Mouse (Mus musculus) midbrain, embryonic 16.5 days (tissue): ENCODE data around the gene Ptcd3. TPM values are rescaled to one million over a fixed set of nuclear protein-coding genes. Genes with fewer than 3 reads are reported as not detected.

Source experiments
- ATAC-seq: fragments of 200-750 bp; cut with Nextera tagmentation; 2 replicates; pipeline ENCODE4 v1.8.0; 2017; ENCODE audit warnings: moderate TSS enrichment
- H3K27ac ChIP-seq: fragments of 300-500 bp; sonication (generic); 2 replicates; pipeline ENCODE4 v1.5.1; 2014; ENCODE audit warnings: mild to moderate bottlenecking, low read length, mixed read lengths
- H3K27me3 ChIP-seq: fragments of 300-500 bp; sonication (generic); 2 replicates; pipeline ENCODE4 v1.6.1; 2014; ENCODE audit warnings: low read depth, low read length, mixed read lengths; ENCODE audit not compliant: control insufficient read depth, insufficient read depth
- H3K36me3 ChIP-seq: fragments of 300-500 bp; sonication (generic); 2 replicates; pipeline ENCODE4 v1.6.1; 2014; ENCODE audit warnings: mild to moderate bottlenecking, low read length, moderate library complexity, mixed read lengths; ENCODE audit not compliant: control insufficient read depth, insufficient read depth
- H3K4me1 ChIP-seq: fragments of 300-500 bp; sonication (generic); 2 replicates; pipeline ENCODE4 v1.6.1; 2014; ENCODE audit warnings: mild to moderate bottlenecking, low read length, mixed read lengths; ENCODE audit not compliant: control insufficient read depth, insufficient read depth
- H3K4me2 ChIP-seq: fragments of 300-500 bp; sonication (generic); 2 replicates; pipeline ENCODE4 v1.6.1; 2014; ENCODE audit warnings: mild to moderate bottlenecking, low read length, mixed read lengths
- H3K4me3 ChIP-seq: fragments of 300-500 bp; sonication (generic); 2 replicates; pipeline ENCODE4 v1.5.1; 2014; ENCODE audit warnings: low read depth, mild to moderate bottlenecking, low read length, moderate library complexity, mixed read lengths
- H3K9ac ChIP-seq: fragments of 300-500 bp; sonication (generic); 2 replicates; pipeline ENCODE4 v1.6.1; 2014; ENCODE audit warnings: low read depth, low read length, mixed read lengths
- H3K9me3 ChIP-seq: fragments of 300-500 bp; sonication (generic); replicated peaks from 2 replicates; pipeline ENCODE4 v1.6.1; 2014; ENCODE audit warnings: mild to moderate bottlenecking, low read length, mixed read lengths; ENCODE audit not compliant: control insufficient read depth, poor library complexity, severe bottlenecking
- WGBS: fragments of 180-500 bp; shearing (Covaris S2); extraction: QIAGEN DNeasy Blood & Tissue Kit; methylation state at CpG from one replicate; pipeline ENCODE4 v1.1.7; 2014; 5-methylcytosine and 5-hydroxymethylcytosine counted together
- polyA plus RNA-seq: library from polyadenylated mRNA; unstranded; fragments of >200 nt; fragmentation: Nextera tagmentation; extraction: Ambion mirVana; gene quantifications from 2 replicates; pipeline ENCODE4 v1.2.1, GENCODE M21; 2015

Gene Ptcd3
- polyA plus RNA-seq, 1 experiment from 2014 or later: 75.6 TPM

- Histone ChIP-seq H3K4me2 (no peak overlapping the region), H3K9ac (no peak overlapping the region), H3K36me3 (0 out of 2 replicates have a peak, but pooled peaks cover 2% of the 10 kb centered on the region), H3K27ac (no peak overlapping the region), H3K4me1 (peaks cover 15% of the 10 kb centered on the region), H3K27me3 (no peaks in the 10 kb centered on the region), H3K9me3 (no peaks in the 10 kb centered on the region), H3K4me3 (no peak overlapping the region)
- no peak for ATAC-seq
- WGBS: 71% methylated on average over 2 of the region's 2 CpGs
Observed at GRCm38 (mm10) chr6:71836811-71837210, 71.7 kb downstream of the Ptcd3 start.

GRCm38 (mm10) chr6:71831581-71831960, 77.0 kb downstream of the Ptcd3 start:
- peaks cover 18% of the 10 kb centered on the region for H3K4me1 ChIP-seq
- H3K36me3 ChIP-seq: 0 out of 2 replicates have a peak, but pooled peaks cover 2% of the 10 kb centered on the region
- H3K9ac ChIP-seq: peak overlapping the region; percentile 89
- peak; percentile 99 for ATAC-seq
- peak overlapping the region; percentile 96 for H3K27ac ChIP-seq
- H3K4me2 ChIP-seq: peak overlapping the region; percentile 81
- H3K4me3 ChIP-seq: peak overlapping the region; percentile 98
- under 1% methylated on average over 21 of the region's 21 CpGs for WGBS
- no peaks in the 10 kb centered on the region for H3K27me3 ChIP-seq
- no peaks in the 10 kb centered on the region for H3K9me3 ChIP-seq

- H3K27ac ChIP-seq: peak within 1 kb of the TSS; percentile 96
- ATAC-seq: peak; percentile 99
- WGBS: under 1% methylated on average over 64 of the region's 64 CpGs
Observed at GRCm38 (mm10) chr6:71830690-71831580, 77.6 kb downstream of the Ptcd3 start, which contains the start of gene Immt. TSS of gene Immt (plus strand) at chr6:71831331.

More at GRCm38 (mm10) chr6:71830690-71831580, 77.6 kb downstream of the Ptcd3 start, which contains the start of gene Immt:
- Histone ChIP-seq H3K4me3 (peak within 1 kb of the TSS; percentile 98), H3K36me3 (0 out of 2 replicates have a peak, but pooled peaks cover 2% of the 10 kb centered on the region), H3K4me2 (peak within 1 kb of the TSS; percentile 81), H3K9me3 (no peaks in the 10 kb centered on the region), H3K4me1 (peaks cover 18% of the 10 kb centered on the region), H3K27me3 (no peaks in the 10 kb centered on the region), H3K9ac (peak within 1 kb of the TSS; percentile 89)

Other genes starting within 250 kb of the Ptcd3 start
- gene Reep1, start 201.2 kb downstream of the Ptcd3 start, polyA plus RNA-seq: 331 and 350 TPM in 2 replicates
- 36.1 and 39.4 TPM in 2 replicates for gene Mrpl35, start 81.8 kb downstream of the Ptcd3 start, polyA plus RNA-seq
- gene Immt, start 77.4 kb downstream of the Ptcd3 start, polyA plus RNA-seq: 149 and 151 TPM in 2 replicates
- 18.6 and 19.6 TPM in 2 replicates for gene Polr1a, start 303 bp upstream of the Ptcd3 start, polyA plus RNA-seq
- 53.2 and 56.2 TPM in 2 replicates for gene St3gal5, start 188.8 kb upstream of the Ptcd3 start, polyA plus RNA-seq